Comparison of ENCODE assay signal across 2 mouse cellular contexts in the genomic region with DNA sequence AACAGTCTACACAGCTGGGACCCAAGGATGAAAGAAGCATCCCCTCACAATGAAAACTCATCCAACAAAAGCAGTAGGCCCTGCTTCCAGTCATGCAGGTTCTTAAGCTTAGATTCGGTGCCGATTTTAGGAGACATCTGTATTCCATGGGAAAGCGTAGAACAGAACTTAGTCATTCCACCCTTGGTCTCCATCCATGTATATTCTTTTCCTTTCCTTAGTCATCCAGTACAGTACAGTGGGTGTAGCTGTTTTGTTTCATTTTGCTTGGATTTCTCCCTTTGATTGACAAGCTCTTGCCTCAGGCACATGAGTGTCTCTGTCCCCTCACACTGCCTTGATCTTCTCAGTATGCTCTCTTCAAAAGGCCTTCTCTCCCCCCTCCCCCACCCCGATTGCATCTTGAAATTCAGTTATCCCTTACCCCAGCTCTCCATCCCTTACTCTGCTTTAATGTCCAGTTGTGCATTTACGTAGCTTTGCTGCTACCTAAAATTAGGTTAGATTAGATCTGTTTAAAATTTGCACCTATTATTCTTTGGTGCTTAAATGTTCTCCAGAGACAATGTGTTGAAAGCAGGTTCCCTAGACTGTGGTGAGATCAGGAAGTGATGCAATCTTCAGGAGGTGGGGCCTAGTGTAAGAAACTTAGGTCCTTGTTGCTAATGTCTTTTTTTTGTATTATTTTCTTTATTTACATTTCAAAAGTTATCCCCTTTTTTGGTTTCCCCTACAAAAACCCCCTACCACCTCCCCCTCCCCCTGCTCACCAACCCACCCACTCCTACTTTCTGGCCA.
TF ChIP-seq lines count a peak whose summit lies in the region.

No protein-coding gene starts in this region.

TF ChIP-seq in CH12.LX, 34 proteins besides CTCF, POLR2A, EP300 and RAD21 (continued from another document):
- TF ChIP-seq E2F4 (IDR thresholded peaks at IDR 0.05; ENCODE audit: insufficient replicate concordance, low read depth, low read length) (no peak), TCF12 (IDR thresholded peaks at IDR 0.05; ENCODE audit: low read depth, low read length) (no peak), ZNF384 (IDR thresholded peaks at IDR 0.05; ENCODE audit: low read depth, low read length) (no peak), JUN (IDR thresholded peaks at IDR 0.05; ENCODE audit: insufficient read depth, low read depth, low read length) (no peak), MAZ (IDR thresholded peaks at IDR 0.05; ENCODE audit: low read depth, low read length) (no peak), POLR2AphosphoS2 (IDR thresholded peaks at IDR 0.05; ENCODE audit: low read depth, low read length) (no peak), MEF2A (IDR thresholded peaks at IDR 0.05; ENCODE audit: borderline replicate concordance, low read depth, low read length) (no peak), MXI1 (IDR thresholded peaks at IDR 0.05; ENCODE audit: low read depth, low read length) (no peak), GABPA (IDR thresholded peaks at IDR 0.05; ENCODE audit: insufficient replicate concordance, low read depth, low read length) (no peak), TBP (conservative IDR thresholded peaks at IDR 0.05; ENCODE audit: low read depth, low read length) (no peak), KAT2A (IDR thresholded peaks at IDR 0.05; ENCODE audit: insufficient replicate concordance, low read length) (no peak), CHD2 (IDR thresholded peaks at IDR 0.05; ENCODE audit: low read length) (no peak)

TF ChIP-seq in myocyte, 11 proteins besides CTCF, POLR2A, EP300 and RAD21 (continued from another document):
- 0 out of 2 replicates have a peak, but pooled peaks have one; percentile 48 for TF ChIP-seq CEBPB (IDR thresholded peaks at IDR 0.05; ENCODE audit: insufficient read depth, poor library complexity, severe bottlenecking)
- no peak for TF ChIP-seq TCF12 (IDR thresholded peaks at IDR 0.05; ENCODE audit: insufficient read depth, poor library complexity, severe bottlenecking)
- TF ChIP-seq MAX (IDR thresholded peaks at IDR 0.05; ENCODE audit: low read depth) = no peak
- TF ChIP-seq TCF3 (IDR thresholded peaks at IDR 0.05; ENCODE audit: insufficient read length, low read depth) = no peak
